Mouse (Mus musculus) embryonic stem cell, embryonic (primary cell): ENCODE results near the gene Gm20388.

Source experiments
- CTCF ChIA-PET, 4 experiments: fragments of 300-600 bp in 2 of 4; fragments of 350-600 bp in 2 of 4; sonication (Branson Sonifier 250); formaldehyde crosslinking; loops; one replicate each; lab custom pipeline; 2022; ENCODE audit warnings: inconsistent platforms in 2 of 4; lab: Charles Lee
- POLR2A ChIA-PET, 4 experiments: fragments of 300-600 bp in 2 of 4; fragments of 350-600 bp in 2 of 4; sonication (Branson Sonifier 250); formaldehyde crosslinking; loops; one replicate each; lab custom pipeline; 2022; ENCODE audit warnings: antibody characterized with exemption in 4 of 4, inconsistent platforms in 1 of 4; lab: Charles Lee

Gene Gm20388

DNA sequence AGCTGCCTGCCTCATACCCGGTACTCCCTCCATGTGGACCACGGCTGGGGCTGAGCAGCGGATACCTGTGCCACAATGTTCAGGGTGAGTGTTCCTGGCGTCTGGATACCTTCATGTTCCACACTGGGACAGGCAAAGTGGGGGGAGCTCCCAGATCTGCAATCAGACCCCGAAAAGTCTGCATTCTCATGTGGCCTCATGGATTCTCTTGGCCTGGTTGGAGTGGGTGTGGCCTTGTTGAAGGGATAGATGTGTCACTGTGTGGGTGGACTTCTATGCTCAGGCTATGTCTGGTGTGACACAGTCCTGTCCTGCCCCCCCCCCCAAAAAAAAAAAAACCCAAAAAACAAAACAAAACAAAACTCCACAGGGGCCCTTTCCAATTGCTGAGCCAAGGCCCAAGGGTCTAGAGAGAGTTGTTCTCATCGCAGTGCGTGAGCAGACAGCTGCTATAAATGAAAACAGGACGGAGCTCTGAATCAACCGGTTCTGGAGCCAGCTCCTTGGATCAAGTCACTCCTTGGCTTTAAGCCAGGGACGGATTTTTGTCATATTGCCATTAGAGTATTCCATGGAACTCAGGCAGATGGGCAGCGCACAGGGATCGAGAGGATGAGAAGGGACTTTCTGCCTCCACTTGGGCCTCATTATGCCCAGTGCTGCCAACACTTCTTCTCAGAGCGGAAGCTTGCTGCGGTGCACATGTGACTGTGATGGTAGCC lies 3231.3 kb downstream of the Gm20388 start:
- ChIA-PET POLR2A (interaction anchor here in 3 of 4 experiments (0.6 to 1.9 kb wide), 10 partner anchors 15 to 267 kb away, joined by 3 to 6 read pairs (median 3); partner anchors contain the start of genes Chmp1a (in 1 of the 3) and Spata33 (in 1 of the 3)), CTCF (interaction anchor here in 3 of 4 experiments (0.6 to 1.2 kb wide), 4 partner anchors 37 to 216 kb away, joined by 3 to 16 read pairs (median 3); partner anchors contain the start of genes Chmp1a (in 1 of the 3) and Spata33 (in 1 of the 3))

DNA sequence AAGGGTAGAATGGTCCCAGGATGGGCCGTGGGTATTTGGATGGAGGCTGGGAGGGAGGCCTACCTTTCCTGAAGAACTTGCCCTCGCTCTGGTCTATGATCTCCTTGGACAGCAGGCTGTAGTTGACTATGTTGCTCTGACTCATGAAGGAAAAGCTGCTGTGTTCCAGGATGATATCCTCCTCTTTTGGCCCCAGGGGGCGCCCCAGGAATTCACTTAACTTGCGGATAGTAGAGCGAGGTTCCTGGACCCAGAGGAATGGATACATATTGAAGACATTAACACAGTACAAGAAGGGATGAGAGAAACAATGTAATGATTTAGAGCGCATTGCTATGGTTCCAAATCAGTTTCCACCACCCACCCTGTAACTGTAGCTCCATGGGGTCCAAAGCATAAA lies 3234.6 kb downstream of the Gm20388 start:
- CTCF ChIA-PET = interaction anchor here (0.6 to 1.5 kb wide), 10 partner anchors 10 to 91 kb away, joined by 3 to 5 read pairs (median 3); partner anchors contain the start of gene Spata2l (in 1 of the 4)
- POLR2A ChIA-PET = interaction anchor here in 1 of 4 experiments (0.8 to 3.3 kb wide), 9 partner anchors 9 to 89 kb away, joined by 3 to 15 read pairs (median 4); partner anchors contain the start of gene Sult5a1

DNA sequence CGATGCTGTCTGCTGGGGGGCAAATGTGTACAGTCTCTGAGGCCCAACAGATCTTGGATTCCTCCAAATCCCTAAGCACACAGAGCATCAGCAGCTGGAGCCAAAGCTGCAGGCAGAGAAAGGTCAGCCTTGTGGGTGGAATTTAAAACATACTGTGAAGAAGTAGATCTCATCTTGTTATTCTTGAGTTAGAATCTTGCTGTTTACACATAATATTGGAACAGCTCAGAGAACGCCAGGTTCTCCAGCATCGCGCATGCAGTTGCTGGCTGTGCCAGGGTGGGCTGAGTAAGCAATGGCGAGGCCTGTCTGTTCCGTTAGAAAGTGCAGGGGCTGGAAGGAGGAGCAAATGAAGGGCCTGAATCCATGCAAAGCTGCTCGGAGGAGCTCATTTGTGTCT lies 3235.7 kb downstream of the Gm20388 start:
- POLR2A ChIA-PET = interaction anchor here in 3 of 4 experiments (0.6 to 3.3 kb wide), 10 partner anchors 10 to 729 kb away, joined by 3 to 15 read pairs (median 4); partner anchors contain the start of gene Sult5a1 (in 1 of the 3)

DNA sequence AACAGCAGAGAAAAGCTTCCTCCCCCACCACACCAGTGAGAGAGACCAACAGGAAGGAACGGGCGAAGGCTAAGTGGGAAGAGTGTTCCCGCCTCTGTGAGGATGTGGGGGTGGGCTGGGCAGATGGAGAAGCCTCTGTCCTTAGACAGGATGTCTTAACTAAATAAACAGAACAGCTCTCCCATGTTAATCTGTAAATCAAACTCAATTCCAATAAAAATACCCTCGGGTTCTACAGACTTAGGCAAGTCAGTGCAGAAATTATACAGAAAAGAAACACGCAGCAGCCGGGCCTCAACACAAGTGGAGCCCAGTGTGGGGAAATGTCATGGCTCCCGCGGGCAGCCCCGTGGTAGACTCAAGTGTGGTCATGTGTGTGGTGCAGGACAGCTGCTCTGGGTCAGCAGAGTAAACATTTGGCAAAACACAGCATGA lies 3240.1 kb downstream of the Gm20388 start:
- ChIA-PET POLR2A (interaction anchor here in 1 of 4 experiments (0.6 to 1.5 kb wide), 6 partner anchors 11 to 314 kb away, joined by 3 to 4 read pairs (median 3); partner anchors contain the start of genes Chmp1a and Spata33), CTCF (interaction anchor here in 1 of 4 experiments (0.9 to 1.0 kb wide), 2 partner anchors 11 to 43 kb away, joined by 4 read pairs; no protein-coding TSS in a partner anchor)

More for the DNA sequence above, 3235.7 kb downstream of the Gm20388 start:
- CTCF ChIA-PET = interaction anchor here (0.6 to 3.0 kb wide), 12 partner anchors 9 to 829 kb away, joined by 3 to 15 read pairs (median 4); no protein-coding TSS in a partner anchor

DNA sequence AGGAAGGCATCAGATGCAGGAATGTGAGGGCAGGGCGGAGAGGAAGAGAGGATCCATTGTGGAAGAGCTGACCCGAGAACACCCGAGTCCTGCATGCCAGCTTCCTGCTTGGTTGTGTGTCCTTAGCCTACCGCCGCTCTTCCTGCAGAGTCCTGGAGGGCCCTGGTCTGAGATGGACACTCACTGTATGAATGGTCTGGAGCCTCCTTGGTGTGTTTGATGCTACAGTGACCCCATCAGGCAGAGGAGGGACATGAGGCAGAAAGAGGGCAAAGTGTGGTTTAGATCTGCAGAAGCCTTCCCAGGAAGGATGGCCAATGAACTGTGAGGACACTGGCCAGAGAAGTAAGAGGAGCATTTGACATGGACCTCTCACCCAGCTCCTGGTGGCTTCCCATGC lies 3244.5 kb downstream of the Gm20388 start:
- ChIA-PET CTCF (interaction anchor here in 2 of 4 experiments (0.7 to 1.0 kb wide), 3 partner anchors 10 to 219 kb away, joined by 3 to 5 read pairs (median 4); no protein-coding TSS in a partner anchor), POLR2A (interaction anchor here in 2 of 4 experiments (0.9 to 1.7 kb wide), 7 partner anchors 17 to 58 kb away, joined by 3 to 7 read pairs (median 3); partner anchors contain the start of genes Chmp1a (in 2 of the 2) and Spata33 (in 2 of the 2))

DNA sequence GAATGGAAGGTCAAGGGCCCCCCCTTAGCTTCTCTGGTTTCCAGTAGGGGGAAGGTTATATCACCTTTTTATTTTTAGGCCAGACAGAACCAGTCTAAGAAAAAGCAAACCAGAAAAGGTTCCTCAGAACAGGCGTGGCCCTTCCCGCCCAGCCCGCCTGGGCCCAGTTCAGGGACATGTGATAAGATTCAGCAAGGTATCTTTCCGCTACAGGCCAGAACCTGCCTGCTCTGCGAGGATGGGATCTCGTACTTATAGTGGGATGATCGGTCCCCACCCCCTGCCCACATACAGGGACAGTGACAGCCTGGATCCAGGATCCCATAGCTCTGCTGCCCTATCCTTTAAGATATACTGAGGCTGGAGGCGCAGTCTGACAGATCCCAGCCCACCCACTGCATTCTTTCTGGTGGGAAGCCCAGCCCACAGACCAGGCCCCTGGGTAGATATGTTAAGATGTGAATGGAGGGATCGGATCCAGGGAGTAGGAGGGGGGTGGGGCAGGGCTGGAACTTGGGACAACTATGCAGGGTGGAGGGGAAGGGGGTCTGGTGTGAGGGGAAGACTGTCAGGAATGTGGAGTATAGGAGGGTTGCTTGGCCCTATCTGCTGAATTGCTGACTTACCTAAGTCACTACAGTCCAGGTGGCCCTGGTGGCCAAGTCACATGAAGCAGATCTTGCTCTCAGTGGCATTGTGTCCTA lies 3245.6 kb downstream of the Gm20388 start:
- ChIA-PET POLR2A (interaction anchor here in 3 of 4 experiments (0.6 to 3.0 kb wide), 13 partner anchors 9 to 186 kb away, joined by 3 to 15 read pairs (median 4); partner anchors contain the start of genes Chmp1a (in 2 of the 3) and Spata33 (in 2 of the 3)), CTCF (interaction anchor here in 2 of 4 experiments (0.6 to 1.1 kb wide), 3 partner anchors 11 to 35 kb away, joined by 3 to 4 read pairs (median 3); no protein-coding TSS in a partner anchor)

DNA sequence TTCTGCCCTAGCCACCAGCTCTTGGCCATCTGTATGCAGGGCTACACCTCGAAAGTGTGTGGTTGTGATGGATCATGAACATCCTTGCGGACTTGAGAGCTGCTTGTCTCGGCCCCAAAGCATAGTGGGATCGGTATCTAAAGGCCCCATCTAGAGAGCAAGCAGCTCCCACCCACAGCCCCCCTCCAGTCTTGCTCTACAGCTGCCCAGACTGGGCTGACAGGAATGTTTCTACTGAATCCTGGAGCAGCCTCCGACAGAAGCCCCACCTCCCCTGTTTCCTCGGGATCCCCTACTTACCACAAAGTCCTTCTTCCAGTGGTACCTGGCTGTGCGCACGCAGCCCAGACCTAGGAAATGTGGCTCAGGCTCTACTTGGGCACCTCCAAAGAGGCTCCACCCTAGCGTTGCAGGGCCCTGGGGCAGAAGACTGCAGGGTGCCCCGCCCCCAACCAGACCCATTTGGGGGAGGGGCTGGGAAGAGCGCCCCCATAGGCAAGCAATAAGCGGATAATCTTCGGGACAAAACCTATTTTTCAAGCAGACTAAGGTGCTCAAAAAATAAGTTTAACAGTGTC lies 3247.3 kb downstream of the Gm20388 start, which contains the start of gene Sult5a1:
TSS of gene Sult5a1 (minus strand) at position 428 of the 578 bp plus-strand sequence.
- ChIA-PET POLR2A (interaction anchor here in 3 of 4 experiments (0.8 to 3.0 kb wide), 6 partner anchors 11 to 44 kb away, joined by 3 to 15 read pairs (median 4); no protein-coding TSS in a partner anchor), CTCF (interaction anchor here in 1 of 4 experiments (1.1 to 2.2 kb wide), 2 partner anchors 10 to 51 kb away, joined by 3 to 5 read pairs; no protein-coding TSS in a partner anchor)

DNA sequence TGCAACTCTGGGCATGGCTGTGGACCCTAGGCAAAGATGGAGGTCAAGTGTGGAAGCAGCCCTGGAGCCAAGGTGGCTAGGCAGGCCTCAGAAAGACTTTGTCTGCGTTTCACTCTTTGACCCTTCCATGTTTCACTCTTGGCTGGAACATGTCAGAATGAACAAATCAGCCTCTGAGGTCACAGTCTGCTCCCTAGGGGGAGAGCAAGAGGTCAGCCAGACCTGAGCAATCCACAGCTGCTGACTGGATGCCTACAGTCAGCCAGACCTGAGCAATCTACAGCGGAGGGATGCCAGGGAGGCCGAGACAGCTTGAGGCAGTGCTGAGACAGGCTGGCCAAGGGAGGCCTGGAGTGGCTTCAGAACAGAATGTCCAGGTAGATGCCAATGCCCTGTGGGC lies 3270.8 kb downstream of the Gm20388 start:
- ChIA-PET CTCF (interaction anchor here in 2 of 4 experiments (0.6 kb wide), 3 partner anchors 25 to 463 kb away, joined by 3 read pairs; no protein-coding TSS in a partner anchor), POLR2A (interaction anchor here in 2 of 4 experiments (0.6 to 1.9 kb wide), 7 partner anchors 9 to 326 kb away, joined by 3 to 7 read pairs (median 3); partner anchors contain the start of genes Chmp1a (in 1 of the 2) and Spata33 (in 1 of the 2))

DNA sequence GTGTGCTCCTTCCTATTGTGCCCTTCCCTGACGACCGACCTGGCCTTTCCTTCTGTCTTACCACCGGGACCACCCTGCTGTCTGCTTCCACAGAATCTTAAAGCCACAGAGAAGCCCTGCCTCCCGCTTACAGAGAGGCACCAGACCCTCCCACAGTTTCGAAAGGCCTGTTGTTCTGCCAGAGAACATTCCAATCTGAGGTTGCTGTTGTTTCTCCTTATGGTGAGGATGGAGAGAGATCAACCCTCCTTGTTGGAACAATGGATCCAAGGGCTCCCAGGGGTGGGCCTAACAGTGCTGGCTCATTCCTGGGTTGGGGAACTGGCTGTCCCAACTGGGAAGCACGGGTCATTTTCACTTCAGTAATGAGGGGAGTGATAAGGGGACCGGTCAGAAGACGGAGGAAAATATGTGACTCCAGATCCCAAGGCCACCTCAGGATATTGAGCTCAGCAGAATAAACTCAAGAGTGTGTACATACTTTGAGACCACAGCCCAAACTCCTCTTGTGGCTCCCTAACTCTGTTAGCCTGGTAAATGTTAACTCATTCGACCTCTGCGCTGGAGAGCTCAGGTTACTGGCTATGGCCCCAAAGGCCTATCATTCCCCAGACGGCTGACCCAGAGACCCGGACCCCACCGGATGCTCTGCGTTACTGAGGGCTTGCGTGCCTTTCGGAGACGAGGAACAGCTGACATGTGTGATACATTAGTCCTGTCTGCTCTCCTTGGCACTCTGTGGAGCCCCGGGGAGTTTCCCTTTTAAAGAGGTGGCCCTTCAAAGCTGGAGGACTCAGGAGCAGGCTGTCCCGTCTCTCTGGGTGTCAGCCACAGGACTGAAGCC lies 3275.1 kb downstream of the Gm20388 start, which contains the start of gene Dpep1:
TSS of gene Dpep1 (plus strand) at position 677 of the 844 bp plus-strand sequence.
- ChIA-PET CTCF (interaction anchor here in 3 of 4 experiments (0.6 to 1.0 kb wide), 4 partner anchors 28 to 1213 kb away, joined by 3 to 4 read pairs (median 3); no protein-coding TSS in a partner anchor), POLR2A (interaction anchor here in 3 of 4 experiments (0.6 to 2.2 kb wide), 14 partner anchors 9 to 612 kb away, joined by 3 to 8 read pairs (median 4); partner anchors contain the start of genes Chmp1a (in 2 of the 3) and Spata33 (in 2 of the 3))

DNA sequence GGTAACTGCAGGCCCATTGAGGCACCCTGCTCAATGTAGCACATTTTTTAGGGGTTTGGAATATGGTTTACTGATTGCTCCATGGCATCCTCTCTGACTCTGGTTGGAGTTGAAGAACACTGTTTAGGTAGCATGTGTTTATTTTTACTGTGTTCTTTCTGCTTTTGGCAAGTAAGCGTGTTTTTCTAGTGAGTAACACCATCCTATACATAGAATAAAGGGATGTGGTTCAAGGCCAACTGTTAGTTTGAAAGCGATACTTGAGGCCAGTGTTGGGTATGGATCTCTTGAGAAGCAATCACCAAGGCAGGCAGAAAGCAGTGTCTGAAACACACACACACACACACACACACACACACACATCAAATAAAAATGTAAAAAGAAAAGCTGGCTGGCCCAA lies 3277.4 kb downstream of the Gm20388 start:
- POLR2A ChIA-PET = interaction anchor here in 2 of 4 experiments (1.0 to 2.3 kb wide), 4 partner anchors 9 to 38 kb away, joined by 3 to 11 read pairs (median 4); partner anchors contain the start of genes Chmp1a (in 1 of the 2) and Spata33 (in 1 of the 2)
- CTCF ChIA-PET = interaction anchor here in 1 of 4 experiments (0.6 kb wide), 1 partner anchor 18 kb away, joined by 3 read pairs; no protein-coding TSS in a partner anchor

DNA sequence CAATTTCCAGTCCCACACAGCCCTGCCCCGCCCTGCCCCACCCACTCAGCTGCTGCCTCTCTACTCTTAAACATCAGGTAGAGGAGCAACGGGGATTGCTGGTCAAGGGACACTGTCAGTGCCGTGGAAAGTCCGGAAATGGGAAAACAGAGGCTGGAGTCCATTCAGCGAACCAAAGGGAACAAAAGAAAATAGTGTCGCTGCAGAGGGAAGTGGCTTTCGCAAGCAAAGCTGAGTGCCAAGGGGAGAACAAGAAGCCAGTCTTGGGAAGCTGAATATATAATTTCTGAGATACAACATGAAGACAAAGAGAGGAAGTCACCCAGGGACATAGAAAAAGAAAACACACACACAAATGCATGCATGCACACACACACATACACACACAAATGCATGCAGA lies 3278.2 kb downstream of the Gm20388 start:
- CTCF ChIA-PET = interaction anchor here (0.5 to 3.6 kb wide), 7 partner anchors 8 to 1037 kb away, joined by 3 to 17 read pairs (median 3); no protein-coding TSS in a partner anchor
- POLR2A ChIA-PET = interaction anchor here (0.6 to 2.3 kb wide), 7 partner anchors 9 to 842 kb away, joined by 3 to 11 read pairs (median 4); partner anchors contain the start of genes Chmp1a (in 1 of the 4) and Spata33 (in 1 of the 4)

DNA sequence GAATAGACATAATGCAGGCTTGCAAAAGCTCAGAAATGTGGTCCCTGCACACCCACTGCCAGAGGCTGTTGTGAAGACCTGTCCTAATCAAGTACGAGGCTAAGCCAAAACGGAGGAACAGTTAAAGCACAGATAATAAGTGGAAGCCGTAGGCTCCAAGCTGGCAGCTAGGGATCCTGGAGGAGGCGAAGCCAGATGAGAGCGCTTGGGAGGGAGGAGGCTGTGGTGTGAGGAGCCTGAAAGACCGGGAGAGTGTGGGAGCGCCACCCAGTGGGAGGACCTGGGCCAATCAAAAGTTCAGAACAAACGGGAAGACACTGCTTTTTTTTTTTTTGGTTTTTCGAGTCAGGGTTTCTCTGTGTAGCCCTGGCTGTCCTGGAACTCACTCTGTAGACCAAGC lies 3280.0 kb downstream of the Gm20388 start:
- ChIA-PET POLR2A (interaction anchor here (0.7 to 3.6 kb wide), 22 partner anchors 8 to 299 kb away, joined by 3 to 15 read pairs (median 4); partner anchors contain the start of genes Chmp1a (in 3 of the 4), Spata33 (in 3 of the 4) and Sult5a1 (in 1 of the 4)), CTCF (interaction anchor here (0.6 to 3.6 kb wide), 28 partner anchors 11 to 688 kb away, joined by 3 to 17 read pairs (median 4); partner anchors contain the start of genes Chmp1a (in 4 of the 4) and Spata33 (in 4 of the 4))

DNA sequence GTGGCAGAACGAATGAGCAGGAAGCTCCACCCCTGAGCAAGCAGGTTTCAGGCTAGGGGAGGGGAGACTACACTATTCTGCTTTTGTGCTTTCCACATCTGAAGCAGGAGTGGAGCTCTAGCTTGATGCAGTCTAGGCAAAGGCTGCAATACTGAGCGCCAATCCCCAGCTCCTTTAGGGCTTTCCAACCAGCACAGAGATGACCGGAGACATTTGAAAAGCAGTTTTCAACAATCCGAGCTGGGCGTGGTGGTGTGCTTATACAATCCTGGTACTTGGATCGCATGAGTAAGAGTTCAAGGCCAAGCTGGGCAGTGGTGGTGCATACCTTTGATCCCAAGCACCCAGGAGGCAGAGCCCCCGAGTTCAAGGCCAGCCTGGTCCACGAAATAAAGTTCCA lies 3281.3 kb downstream of the Gm20388 start:
- ChIA-PET CTCF (interaction anchor here in 3 of 4 experiments (0.8 to 3.6 kb wide), 10 partner anchors 10 to 284 kb away, joined by 3 to 17 read pairs (median 7); partner anchors contain the start of genes Chmp1a (in 2 of the 3) and Spata33 (in 2 of the 3)), POLR2A (interaction anchor here in 3 of 4 experiments (0.6 to 3.6 kb wide), 12 partner anchors 11 to 655 kb away, joined by 3 to 15 read pairs (median 6); partner anchors contain the start of genes Chmp1a (in 2 of the 3) and Spata33 (in 2 of the 3))

DNA sequence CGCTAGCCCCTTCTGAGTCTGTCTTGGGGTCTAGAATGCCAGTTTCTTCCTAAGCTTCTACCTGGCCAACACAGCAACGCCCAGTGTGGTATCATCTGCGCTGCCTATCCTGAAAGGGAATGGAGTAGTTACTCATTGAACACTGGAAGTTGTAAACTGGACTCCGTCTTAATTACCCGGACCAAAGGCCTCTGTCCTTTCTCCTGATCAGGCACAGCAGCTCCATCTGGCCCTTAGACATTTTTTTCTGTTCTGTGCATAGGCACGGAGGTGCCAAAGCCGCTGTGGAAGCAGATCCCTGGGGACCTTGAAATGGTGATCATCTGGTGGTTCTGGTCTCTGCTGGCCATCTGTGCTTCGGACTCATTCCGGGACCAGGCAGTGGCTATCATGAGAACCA lies 3283.1 kb downstream of the Gm20388 start:
- ChIA-PET CTCF (interaction anchor here (0.6 to 1.4 kb wide), 5 partner anchors 8 to 575 kb away, joined by 3 to 14 read pairs (median 6); partner anchors contain the start of genes Chmp1a (in 1 of the 4) and Spata33 (in 1 of the 4)), POLR2A (interaction anchor here in 3 of 4 experiments (0.6 to 2.0 kb wide), 11 partner anchors 9 to 87 kb away, joined by 3 to 8 read pairs (median 4); partner anchors contain the start of genes Chmp1a (in 1 of the 3) and Spata33 (in 1 of the 3))
